Mouse (Mus musculus) olfactory bulb, adult 2 months (tissue): Measurements from ENCODE around the gene Sdc4.

Experiments
- CTCF ChIP-seq: fragments of 200-500 bp; IDR thresholded peaks from 2 replicates; pipeline ENCODE4 v1.5.1; 2012; ENCODE audit warnings: low read depth, mild to moderate bottlenecking, low read length, moderate library complexity; ENCODE audit not compliant: insufficient read depth
- POLR2A ChIP-seq: fragments of 200-500 bp; IDR thresholded peaks from 2 replicates; pipeline ENCODE4 v1.6.1; 2012; ENCODE audit warnings: mild to moderate bottlenecking, low read depth, low read length, moderate library complexity; ENCODE audit not compliant: insufficient read depth

DNA sequence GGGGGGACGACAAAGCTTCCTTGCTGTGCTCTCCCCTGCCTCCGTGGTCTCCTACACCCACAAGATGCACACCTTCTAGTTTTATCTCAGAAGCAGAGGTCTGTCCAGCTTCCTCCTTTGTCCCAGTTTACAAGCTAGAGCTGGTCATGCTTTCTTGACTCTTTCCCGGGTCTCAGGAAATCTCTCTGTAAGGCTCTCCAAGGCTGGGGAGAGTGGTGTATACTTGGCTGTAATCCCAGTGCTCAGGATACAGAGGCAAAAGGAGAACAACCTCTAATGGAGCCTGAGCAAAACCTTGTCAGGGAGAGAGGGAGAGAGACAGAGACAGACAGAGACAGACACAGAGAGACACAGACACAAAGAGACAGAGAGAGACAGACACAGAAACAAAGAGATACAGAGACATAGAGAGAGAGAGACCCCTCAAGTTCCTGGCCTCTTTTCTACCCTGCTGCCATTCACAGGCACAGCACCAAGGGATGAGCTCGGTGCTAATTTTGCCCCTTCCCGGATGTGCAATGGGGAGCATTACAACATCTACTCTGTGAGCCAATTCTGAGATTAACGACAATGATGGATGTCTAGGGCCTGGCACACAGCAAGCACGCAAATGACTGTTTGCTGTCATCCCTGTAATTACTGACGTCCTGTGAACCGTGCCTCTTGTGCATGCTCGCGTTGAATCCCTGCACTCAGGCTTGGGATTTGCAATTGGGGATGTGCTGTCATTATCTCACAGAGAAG lies 59.9 kb downstream of the Sdc4 start:
- TF ChIP-seq POLR2A (no peak), CTCF (no peak)
